Mouse (Mus musculus): ENCODE data around the gene Gsg1.

The Gsg1 gene

DNA sequence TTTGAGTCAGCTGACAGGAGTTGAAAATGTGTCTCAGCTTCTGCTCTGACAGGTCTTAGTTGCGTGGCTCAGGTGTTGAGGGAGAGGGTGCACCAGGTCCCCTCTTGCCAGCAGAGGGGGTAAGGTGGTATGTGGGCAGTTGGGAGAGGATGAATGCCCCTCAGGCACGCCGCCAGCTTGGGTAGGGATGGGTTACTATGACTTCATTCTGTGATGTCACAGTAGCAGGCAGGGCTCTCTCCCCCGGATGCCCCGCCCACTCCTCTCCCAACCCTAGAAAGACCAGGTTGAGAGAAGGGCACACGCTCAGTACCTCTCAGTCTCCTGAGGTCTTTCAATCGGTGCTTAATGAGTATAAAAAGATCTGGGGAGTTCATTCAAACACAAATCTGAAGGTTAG is at the start of gene Gsg1:
Gene Gsg1 (minus strand): TSS at position 199 of the 400 bp plus-strand sequence.
- no peak for DNase-seq

DNA sequence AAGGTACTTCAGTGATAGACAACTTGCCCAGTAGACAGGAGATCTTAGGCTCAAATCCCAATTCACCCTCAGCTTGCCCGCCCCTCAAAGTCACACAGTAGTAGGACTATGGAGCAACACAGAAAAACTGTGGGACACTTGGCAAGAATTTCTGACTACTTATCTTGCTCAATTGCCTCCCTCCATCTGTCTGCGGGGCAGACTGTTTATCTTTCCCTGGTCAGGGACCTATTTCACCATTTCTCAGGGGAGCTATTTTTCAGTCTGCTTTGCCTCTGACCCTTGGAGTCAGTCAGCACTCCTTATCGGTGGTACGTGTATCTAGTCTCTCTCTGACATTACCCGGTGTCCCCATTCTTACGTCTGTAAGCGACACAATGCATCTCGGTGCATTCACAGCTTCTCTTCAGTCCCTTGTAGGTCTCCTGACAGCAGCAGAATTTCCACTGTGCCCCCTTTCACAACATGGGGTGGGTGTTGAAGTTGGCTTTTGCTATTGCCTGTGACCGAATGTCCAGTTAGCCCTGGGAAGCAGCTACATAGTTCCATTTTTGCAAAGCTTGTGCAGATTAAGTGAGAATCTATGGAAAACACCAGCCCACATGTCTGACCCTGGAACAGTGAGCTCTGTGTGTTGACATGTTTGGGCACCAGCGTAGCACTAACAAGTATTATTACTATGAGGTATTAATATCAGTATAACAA is 48.4 kb upstream of the Gsg1 start:
- DNase-seq, result no peak

DNA sequence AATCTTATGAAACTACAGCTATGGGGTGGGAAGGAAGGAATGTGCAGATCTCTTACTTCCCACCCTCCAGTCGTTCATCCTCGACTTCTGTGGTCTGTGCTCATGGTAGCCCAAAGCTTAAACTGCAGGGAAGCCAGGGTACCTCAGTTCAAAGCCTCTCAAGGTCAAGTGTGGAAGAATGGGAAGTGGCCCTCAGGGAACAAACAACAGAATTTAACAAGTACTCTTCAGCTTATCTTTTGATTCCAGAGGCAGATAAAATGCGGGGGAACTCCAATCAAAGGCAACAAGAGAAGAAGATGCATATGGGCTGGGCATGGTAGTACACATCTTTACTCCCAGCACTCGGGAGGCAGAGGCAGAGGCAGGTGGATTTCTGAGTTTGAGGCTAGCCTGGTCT is 46.3 kb upstream of the Gsg1 start:
- no peak for DNase-seq

DNA sequence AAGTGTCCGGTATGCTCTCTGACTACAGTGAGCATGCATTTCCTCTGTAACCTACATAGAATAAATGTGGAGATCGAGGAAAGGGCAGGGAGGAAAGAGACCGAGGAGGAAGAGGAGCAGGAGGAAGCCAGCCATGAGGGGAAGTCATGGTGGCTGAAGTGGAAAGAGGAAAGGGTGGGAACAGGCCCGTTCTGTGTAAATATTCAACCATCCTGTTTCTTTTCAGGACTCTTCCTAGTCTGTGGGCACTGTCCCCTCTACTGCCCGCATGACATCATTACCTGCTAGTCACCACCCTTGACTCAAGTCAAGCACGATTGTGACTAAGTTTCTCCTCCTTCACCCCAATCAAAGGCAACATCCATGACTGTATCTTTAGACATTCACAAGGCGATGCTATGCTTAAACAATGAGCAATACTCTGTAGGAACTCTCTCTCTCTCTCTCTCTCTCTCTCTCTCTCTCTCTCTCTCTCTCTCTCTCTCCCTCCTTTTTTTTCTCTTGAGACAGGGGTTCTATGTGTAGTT is 44.9 kb upstream of the Gsg1 start:
- DNase-seq, result no peak

DNA sequence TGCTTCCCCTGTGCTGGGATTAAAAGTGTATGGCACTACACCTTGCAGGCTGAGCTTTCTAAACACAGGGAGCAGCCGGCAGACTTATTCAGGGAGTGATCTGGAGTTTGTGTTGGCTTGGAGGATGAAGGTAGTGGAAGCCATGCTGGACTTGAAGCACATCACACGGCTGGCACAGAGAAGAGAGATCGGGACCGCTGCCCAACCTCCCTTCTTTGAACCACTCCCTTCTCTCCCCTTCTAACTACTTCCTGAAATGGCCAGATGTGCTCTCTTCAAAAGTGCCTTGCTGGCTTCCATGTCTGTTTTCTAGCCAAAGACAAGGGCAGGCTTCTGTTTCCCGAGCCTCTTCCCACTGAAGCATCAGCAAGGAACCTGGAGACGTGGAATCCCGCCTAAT is 43.4 kb upstream of the Gsg1 start:
- no peak for DNase-seq

- no peak for DNase-seq
Observed at GRCm38 (mm10) chr6:135296267-135296666, 42.1 kb upstream of the Gsg1 start.

GRCm38 (mm10) chr6:135295082-135295861 is 41.1 kb upstream of the Gsg1 start:
- DNase-seq, result no peak

GRCm38 (mm10) chr6:135294150-135294549 is 40.0 kb upstream of the Gsg1 start:
- no peak for DNase-seq

DNA sequence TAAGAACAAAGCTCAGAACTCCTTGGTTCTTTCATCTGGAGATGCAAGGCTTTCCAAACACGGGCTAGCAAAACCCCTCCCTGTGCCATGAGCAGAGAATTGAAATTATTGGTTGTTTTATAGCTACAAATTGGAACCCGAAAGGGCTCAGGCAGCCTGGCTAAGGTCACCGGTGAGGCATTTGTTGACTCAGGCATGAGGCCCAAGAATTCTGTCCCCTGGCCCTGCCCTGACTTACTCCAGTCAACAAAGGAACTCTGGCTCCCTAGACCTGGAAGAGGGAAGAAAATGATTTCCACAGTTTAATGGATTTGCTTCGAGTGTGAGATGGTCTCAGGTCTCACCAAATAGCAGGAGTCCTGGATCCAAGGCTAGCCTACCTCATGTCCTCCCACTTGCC is 38.2 kb upstream of the Gsg1 start:
- no peak for DNase-seq

DNA sequence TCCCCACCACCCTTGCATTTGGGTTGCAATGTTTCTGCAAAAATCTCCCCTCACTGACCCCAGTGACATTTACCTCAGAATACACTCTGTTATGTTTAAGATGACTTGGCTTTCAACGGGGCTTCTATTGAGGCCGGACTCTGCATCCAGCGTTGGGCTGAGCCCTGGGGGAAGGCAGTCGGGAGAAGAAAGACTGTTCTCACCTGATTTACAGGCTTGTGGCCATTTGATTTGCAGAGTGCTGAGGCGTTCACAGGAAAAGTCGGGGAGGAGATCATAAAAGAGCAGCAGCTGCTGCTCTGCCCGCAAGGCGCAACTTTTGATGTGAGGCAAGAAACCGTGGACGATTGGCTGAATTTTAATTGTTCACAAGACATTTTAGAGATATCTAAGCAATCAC is 25.7 kb upstream of the Gsg1 start:
- DNase-seq, result no peak

DNA sequence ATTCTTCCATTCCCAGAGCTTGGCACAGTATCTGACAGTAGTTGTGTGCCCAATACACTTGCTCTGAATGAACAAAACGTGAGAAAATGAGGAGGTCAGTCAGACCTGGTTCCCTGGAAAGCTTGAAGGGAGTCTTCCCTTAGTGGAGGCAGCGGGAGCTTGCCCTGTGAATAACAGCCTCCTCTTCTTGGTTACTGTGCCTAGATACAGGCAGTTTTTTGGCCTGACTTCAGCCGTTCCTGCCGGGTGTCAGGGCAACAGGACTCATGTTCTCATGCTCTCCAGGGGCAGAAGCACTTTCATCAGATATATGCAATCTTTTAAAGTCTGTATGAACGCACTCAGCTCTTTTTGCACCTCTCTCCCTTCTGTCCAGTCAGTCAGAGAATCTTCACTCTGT is 25.1 kb upstream of the Gsg1 start:
- no peak for DNase-seq

DNA sequence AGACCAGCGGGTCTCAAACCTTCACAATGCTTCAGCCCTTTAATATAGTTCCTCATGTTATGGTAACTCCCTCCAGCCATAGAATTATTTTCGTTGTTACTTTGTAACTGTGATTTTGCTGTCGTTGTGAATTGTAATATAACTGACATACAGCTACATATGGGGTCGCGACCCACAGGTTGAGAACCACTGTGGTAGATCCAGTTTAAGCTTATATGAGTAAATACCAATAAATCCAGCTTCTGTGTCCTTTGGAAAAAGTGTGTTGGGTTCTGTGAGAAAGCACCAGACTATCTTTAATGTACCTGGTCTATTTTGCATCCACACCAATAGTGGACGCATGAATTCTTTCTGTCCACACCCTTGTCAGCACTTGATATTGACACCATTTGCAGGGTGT is 24.2 kb upstream of the Gsg1 start:
- no peak for DNase-seq

GRCm38 (mm10) chr6:135276474-135277295 is 22.5 kb upstream of the Gsg1 start:
- DNase-seq, result no peak

DNA sequence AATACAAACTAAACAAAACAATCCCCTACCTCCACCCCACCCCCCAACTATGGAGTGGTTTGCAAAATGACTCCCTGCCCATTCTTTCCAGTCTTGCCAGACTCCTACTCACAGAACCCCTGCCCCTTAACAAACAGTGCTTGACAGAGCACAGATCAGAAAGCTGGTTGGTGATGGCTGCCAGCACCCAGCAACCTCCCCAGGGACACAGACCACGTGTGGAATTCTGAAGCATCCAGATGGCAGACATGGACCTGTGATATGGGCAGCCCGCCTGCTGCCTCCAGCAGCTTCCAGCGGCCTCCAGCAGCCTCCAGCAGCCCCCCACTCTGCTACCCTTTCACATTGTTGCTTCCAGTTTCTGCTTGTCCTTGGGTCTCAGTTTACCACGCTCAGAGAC is 21.1 kb upstream of the Gsg1 start:
- DNase-seq, result no peak

DNA sequence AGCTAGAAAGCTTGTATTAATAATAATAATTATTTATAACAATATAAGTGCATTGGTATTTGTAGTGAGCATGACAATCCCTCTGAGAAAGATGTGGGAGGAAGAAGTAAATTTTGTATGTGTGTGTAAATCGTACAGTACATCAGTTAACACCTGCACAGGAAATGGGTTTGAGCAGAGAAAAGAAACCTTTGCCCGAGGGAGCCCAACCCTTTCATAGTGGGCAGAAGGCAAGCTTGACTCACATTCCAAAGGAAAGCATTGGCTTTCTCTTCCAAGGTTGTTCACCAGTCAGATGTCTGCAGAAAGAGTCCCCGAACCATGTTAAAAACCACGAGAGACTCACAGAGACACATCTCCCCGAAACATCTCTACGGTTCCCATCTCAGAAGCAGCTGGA is 18.9 kb upstream of the Gsg1 start:
- DNase-seq, result no peak

GRCm38 (mm10) chr6:135271761-135272160 is 17.6 kb upstream of the Gsg1 start:
- no peak for DNase-seq

- DNase-seq, result no peak
Observed at GRCm38 (mm10) chr6:135269626-135270025, 15.5 kb upstream of the Gsg1 start.

DNA sequence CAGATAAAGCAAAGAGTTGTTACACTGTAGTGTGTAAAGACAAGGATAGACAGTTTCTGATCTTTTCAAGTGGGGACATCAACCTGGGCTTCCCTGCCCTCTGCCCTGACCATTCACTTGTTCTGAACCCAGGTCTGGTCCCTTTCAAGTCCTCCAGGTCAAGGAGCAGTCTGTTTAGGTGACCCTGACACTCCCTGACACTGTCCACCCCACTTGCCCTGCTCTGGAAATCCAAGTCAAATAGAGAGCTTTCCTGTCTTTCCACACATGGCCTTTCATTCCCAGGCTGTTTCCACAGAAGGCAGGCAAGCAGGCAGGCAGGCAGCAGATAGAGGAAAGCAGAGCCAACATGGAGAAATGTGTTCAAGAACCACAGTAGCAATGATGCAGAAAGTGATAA is 14.2 kb upstream of the Gsg1 start:
- DNase-seq, result no peak

- no peak for DNase-seq
Observed at GRCm38 (mm10) chr6:135267221-135267620, 13.1 kb upstream of the Gsg1 start.

DNA sequence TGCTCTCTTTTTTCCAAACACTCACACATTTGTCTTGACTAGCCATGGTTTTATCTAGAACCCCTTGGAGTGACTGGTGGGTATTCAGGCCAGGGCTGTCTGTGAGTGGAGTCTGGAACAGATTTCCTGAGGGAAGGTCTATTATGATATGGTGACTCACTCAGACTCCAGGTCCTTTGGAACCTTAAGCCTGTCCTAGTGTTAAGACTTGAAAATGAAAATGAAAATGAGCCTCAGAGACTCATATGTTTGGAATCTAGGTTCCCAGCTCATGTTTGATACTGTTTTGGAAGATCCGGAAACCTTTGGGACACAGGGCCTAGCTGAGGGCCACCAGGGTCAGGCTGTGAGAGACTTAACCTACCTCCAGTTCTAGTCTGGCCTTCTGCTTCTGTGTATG is 11.9 kb upstream of the Gsg1 start:
- no peak for DNase-seq

GRCm38 (mm10) chr6:135264136-135264535 is 10.0 kb upstream of the Gsg1 start:
- DNase-seq, result no peak

GRCm38 (mm10) chr6:135262565-135262964 is 8.4 kb upstream of the Gsg1 start:
- no peak for DNase-seq

- DNase-seq, result no peak
Observed at GRCm38 (mm10) chr6:135261124-135261523, 7.0 kb upstream of the Gsg1 start.

DNA sequence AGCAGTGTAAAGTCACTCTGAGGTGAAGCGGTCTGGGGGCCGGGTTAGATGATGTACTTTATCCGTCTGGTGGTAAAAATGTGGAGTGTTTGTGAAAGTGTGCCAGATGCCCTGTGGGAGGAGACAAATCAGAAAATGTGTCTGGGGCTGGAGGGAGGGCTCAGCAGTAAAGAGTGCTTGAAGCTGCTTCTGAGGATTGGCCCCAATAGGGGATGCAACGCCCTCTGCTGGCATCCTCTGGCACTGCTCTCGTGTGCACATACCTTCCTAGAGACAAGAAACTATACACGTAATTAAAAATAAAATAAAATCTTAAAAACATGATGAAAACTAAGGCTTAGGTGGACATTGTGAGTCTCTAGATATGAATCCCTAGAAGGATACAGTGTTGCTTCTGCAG is 6.3 kb upstream of the Gsg1 start:
- DNase-seq, result no peak

Measured in cerebellum, adult 8-10 months (tissue).